Comparison of ENCODE assay signal across 8 mouse cellular contexts in genomic region chr16:30307961-30308615, GRCm38 (mm10). TPM values are rescaled to one million over a fixed set of nuclear protein-coding genes. Genes with fewer than 3 reads are reported as not detected.
DNase-seq lines count a peak whose midpoint lies in the region; ATAC-seq and TF ChIP-seq lines count a peak whose summit lies in the region.

No protein-coding gene starts in this region.

- H3K27ac ChIP-seq in heart, adult 2 months, result no peak overlapping the region
- no peak overlapping the region for H3K27ac ChIP-seq in bone marrow macrophage, adult 2 months (ENCODE audit: insufficient read depth, low read depth, low read length)
- H3K27ac ChIP-seq in limb, embryonic 15.5 days, result no peak overlapping the region
- H3K27ac ChIP-seq in neural tube, embryonic 14.5 days (ENCODE audit: low read depth, low read length), result no peak overlapping the region

- intact Hi-C loops in heart, adult 2 months (cut with DNase I), result no loop called here

- no peaks in the 10 kb centered on the region for H3K9me3 ChIP-seq in limb, embryonic 15.5 days
- H3K9me3 ChIP-seq in neural tube, embryonic 14.5 days (ENCODE audit: control insufficient read depth, low read length), result no peaks in the 10 kb centered on the region

- no peak for TF ChIP-seq POLR2A in heart, adult 2 months (IDR thresholded peaks at IDR 0.05; ENCODE audit: insufficient read depth, low read depth, low read length)
- TF ChIP-seq POLR2A in bone marrow macrophage, adult 2 months (IDR thresholded peaks at IDR 0.05; ENCODE audit: borderline replicate concordance, low read depth, low read length), result no peak

- peak overlapping the region; percentile 63 for H3K4me3 ChIP-seq in heart, adult 2 months
- H3K4me3 ChIP-seq in bone marrow macrophage, adult 2 months (ENCODE audit: insufficient read depth, low read length), result peak overlapping the region; percentile 66
- peak overlapping the region; percentile 59 for H3K4me3 ChIP-seq in limb, embryonic 15.5 days
- peak overlapping the region; percentile 46 for H3K4me3 ChIP-seq in neural tube, embryonic 14.5 days (ENCODE audit: low read depth, low read length)

- no peaks in the 10 kb centered on the region for H3K79me2 ChIP-seq in heart, adult 2 months (replicated peaks; ENCODE audit: control insufficient read depth, insufficient read depth, low read length)

- WGBS in heart, adult 2 months, result 23% methylated on average over 29 of the region's 29 CpGs
- 14% methylated on average over 29 of the region's 29 CpGs for WGBS in limb, embryonic 15.5 days
- 9% methylated on average over 29 of the region's 29 CpGs for WGBS in neural tube, embryonic 14.5 days

- peak overlapping the region; percentile 20 for H3K9ac ChIP-seq in heart, adult 2 months (ENCODE audit: low read depth, low read length)
- peak overlapping the region; percentile 26 for H3K9ac ChIP-seq in limb, embryonic 15.5 days
- H3K9ac ChIP-seq in neural tube, embryonic 14.5 days (replicated peaks; ENCODE audit: low read depth, low read length), result peak overlapping the region; percentile 56

- TF ChIP-seq CTCF in heart, adult 2 months (IDR thresholded peaks at IDR 0.05), result no peak
- TF ChIP-seq CTCF in bone marrow macrophage, adult 2 months (IDR thresholded peaks at IDR 0.05; ENCODE audit: low read depth, low read length), result no peak

- ATAC-seq in granulocyte monocyte progenitor cell, adult 5-6 weeks (replicated peaks; ENCODE audit: poor library complexity, severe bottlenecking), result peak; percentile 31
- ATAC-seq in limb, embryonic 15.5 days (ENCODE audit: insufficient number of reproducible peaks, low FRiP score, low TSS enrichment, low read depth), result no peak
- 0 out of 2 replicates have a peak, but pooled peaks have one; percentile 13 for ATAC-seq in neural tube, embryonic 14.5 days (ENCODE audit: low read depth)

- peaks cover 2% of the 10 kb centered on the region; the same call in 1 of the 2 replicates for H3K4me1 ChIP-seq in heart, adult 2 months (ENCODE audit: control insufficient read depth, insufficient read depth, low read length)
- peaks cover 3% of the 10 kb centered on the region; the same call in 1 of the 2 replicates for H3K4me1 ChIP-seq in bone marrow macrophage, adult 2 months (ENCODE audit: control insufficient read depth, insufficient read depth, low read length)
- peaks cover 17% of the 10 kb centered on the region for H3K4me1 ChIP-seq in limb, embryonic 15.5 days
- peaks cover 12% of the 10 kb centered on the region for H3K4me1 ChIP-seq in neural tube, embryonic 14.5 days (ENCODE audit: control insufficient read depth, insufficient read depth, low read length)

- peak overlapping the region; percentile 99 for H3K4me2 ChIP-seq in limb, embryonic 15.5 days
- H3K4me2 ChIP-seq in neural tube, embryonic 14.5 days (ENCODE audit: low read depth, low read length), result peak overlapping the region; percentile 93

- H3K27me3 ChIP-seq in heart, adult 2 months (ENCODE audit: control insufficient read depth, insufficient read depth, low read length), result peaks cover 7% of the 10 kb centered on the region; the same call in 1 of the 2 replicates
- peaks cover 52% of the 10 kb centered on the region for H3K27me3 ChIP-seq in limb, embryonic 15.5 days
- peaks cover 22% of the 10 kb centered on the region for H3K27me3 ChIP-seq in neural tube, embryonic 14.5 days (ENCODE audit: control insufficient read depth, insufficient read depth, low read length)

- DNase-seq in heart, adult 2 months, result peak in 1 of 2 experiments; percentile 33
- DNase-seq in heart, adult 9 months (ENCODE audit: low spot score in 2 of 2), result no peak
- DNase-seq in spleen, adult 12 weeks (ENCODE audit: low spot score), result no peak
- DNase-seq in urinary bladder, adult 18-20 months (ENCODE audit: low spot score in 2 of 2), result no peak

- TF ChIP-seq EP300 in heart, adult 2 months (IDR thresholded peaks at IDR 0.05; ENCODE audit: insufficient read depth, low read depth, low read length), result no peak

- no peaks in the 10 kb centered on the region for H3K36me3 ChIP-seq in heart, adult 2 months (ENCODE audit: control insufficient read depth, insufficient read depth, low read length)
- H3K36me3 ChIP-seq in limb, embryonic 15.5 days, result no peaks in the 10 kb centered on the region
- H3K36me3 ChIP-seq in neural tube, embryonic 14.5 days (ENCODE audit: control insufficient read depth, insufficient read depth, low read length), result no peaks in the 10 kb centered on the region

RNA-seq across cellular contexts. Expression of gene Gp5, which starts 2.5 kb away (rescaled TPM):
- total RNA-seq in heart, adult 2 months (2021), result 1 to 10 TPM in 1 of 2 experiments, under 1 TPM in 1; 0.39 to 2.3 TPM
- 0.61 and 1.5 TPM in 2 replicates for polyA plus RNA-seq in heart, adult 2 months (2012; rRNA removed)
- not detected in 2 replicates for polyA plus RNA-seq in bone marrow macrophage, adult 2 months (2012; ENCODE audit: insufficient read depth, insufficient read length, missing spikeins)
- not detected in 2 replicates for total RNA-seq in granulocyte monocyte progenitor cell, adult 5-6 weeks (2014; fragmentation: Nextera tagmentation)
- 1.4 TPM in 1 of 2 replicates, not detected in the other for total RNA-seq in granulocyte monocyte progenitor cell, adult 5-6 weeks (2017)
- 0.48 and 0.55 TPM in 2 replicates for polyA plus RNA-seq in limb, embryonic 15.5 days (2015; fragmentation: Nextera tagmentation; extraction: Ambion mirVana)
- polyA plus RNA-seq in neural tube, embryonic 14.5 days (2014; fragmentation: Nextera tagmentation; extraction: Ambion mirVana), result 0.29 and 0.62 TPM in 2 replicates

RNA-seq across cellular contexts. Expression of gene Lrrc15, which starts 25.0 kb away (rescaled TPM):
- under 1 TPM; 0.07 to 0.08 TPM for total RNA-seq in heart, adult 2 months (2021)
- 0.06 and 0.09 TPM in 2 replicates for polyA plus RNA-seq in heart, adult 2 months (2012; rRNA removed)
- not detected in 2 replicates for polyA plus RNA-seq in bone marrow macrophage, adult 2 months (2012; ENCODE audit: insufficient read depth, insufficient read length, missing spikeins)
- not detected in 2 replicates for total RNA-seq in granulocyte monocyte progenitor cell, adult 5-6 weeks (2014; fragmentation: Nextera tagmentation)
- total RNA-seq in granulocyte monocyte progenitor cell, adult 5-6 weeks (2017), result not detected in 2 replicates
- polyA plus RNA-seq in limb, embryonic 15.5 days (2015; fragmentation: Nextera tagmentation; extraction: Ambion mirVana), result 1.8 and 2.1 TPM in 2 replicates
- polyA plus RNA-seq in neural tube, embryonic 14.5 days (2014; fragmentation: Nextera tagmentation; extraction: Ambion mirVana), result 0.31 and 1.1 TPM in 2 replicates

RNA-seq across cellular contexts. Expression of gene Cpn2, which starts 40.8 kb away (rescaled TPM):
- total RNA-seq in heart, adult 2 months (2021), result under 1 TPM; 0.10 to 0.11 TPM
- 0.64 and 0.88 TPM in 2 replicates for polyA plus RNA-seq in heart, adult 2 months (2012; rRNA removed)
- not detected in 2 replicates for polyA plus RNA-seq in bone marrow macrophage, adult 2 months (2012; ENCODE audit: insufficient read depth, insufficient read length, missing spikeins)
- not detected in 2 replicates for total RNA-seq in granulocyte monocyte progenitor cell, adult 5-6 weeks (2014; fragmentation: Nextera tagmentation)
- total RNA-seq in granulocyte monocyte progenitor cell, adult 5-6 weeks (2017), result not detected in 2 replicates
- not detected in 2 replicates for polyA plus RNA-seq in limb, embryonic 15.5 days (2015; fragmentation: Nextera tagmentation; extraction: Ambion mirVana)
- not detected in 2 replicates for polyA plus RNA-seq in neural tube, embryonic 14.5 days (2014; fragmentation: Nextera tagmentation; extraction: Ambion mirVana)
